In genomic region chr7:124129019-124129418, GRCm38 (mm10) we compare ENCODE assay signal across 9 mouse cellular contexts.
DNase-seq lines count a peak whose midpoint lies in the region; ATAC-seq and TF ChIP-seq lines count a peak whose summit lies in the region.
"Had no signal": no experiment of that assay in that cellular context is flagged by ENCODE, and none has a peak within 500 bp of the region (broad histone marks: within the 10 kb centered on the region; RNA-seq: fewer than 3 reads in every experiment).

No protein-coding gene starts in this region.

- no peak overlapping the region for H3K9ac ChIP-seq in heart, adult 2 months (ENCODE audit: low read depth, low read length)
- H3K9ac ChIP-seq in forebrain, embryonic 14.5 days (ENCODE audit: low read length): no peak overlapping the region
- H3K9ac ChIP-seq: liver, embryonic 15.5 days had no signal

- no peak for TF ChIP-seq EP300 in heart, adult 2 months (IDR thresholded peaks at IDR 0.05; ENCODE audit: insufficient read depth, low read depth, low read length)

- peak; percentile 65; the same call in 1 of the 2 replicates for ATAC-seq in forebrain, embryonic 14.5 days
- peak; percentile 63; the same call in 1 of the 2 replicates for ATAC-seq in megakaryocyte progenitor cell, adult 5-6 weeks (replicated peaks; ENCODE audit: poor library complexity)

- no peaks in the 10 kb centered on the region for H3K27me3 ChIP-seq in heart, adult 2 months (ENCODE audit: control insufficient read depth, insufficient read depth, low read length)
- H3K27me3 ChIP-seq in forebrain, embryonic 14.5 days (replicated peaks; ENCODE audit: control insufficient read depth, insufficient read depth, low read length): no peaks in the 10 kb centered on the region
- H3K27me3 ChIP-seq: liver, embryonic 15.5 days had no signal

- H3K36me3 ChIP-seq in heart, adult 2 months (ENCODE audit: control insufficient read depth, insufficient read depth, low read length): no peaks in the 10 kb centered on the region
- no peaks in the 10 kb centered on the region for H3K36me3 ChIP-seq in forebrain, embryonic 14.5 days (ENCODE audit: control insufficient read depth, insufficient read depth, low read length)
- H3K36me3 ChIP-seq: liver, embryonic 15.5 days had no signal

- TF ChIP-seq CTCF in heart, adult 2 months (IDR thresholded peaks at IDR 0.05): peak; percentile 73

- no peaks in the 10 kb centered on the region for H3K79me2 ChIP-seq in heart, adult 2 months (replicated peaks; ENCODE audit: control insufficient read depth, insufficient read depth, low read length)

- H3K9me3 ChIP-seq in forebrain, embryonic 14.5 days (replicated peaks; ENCODE audit: control insufficient read depth, low read length): no peaks in the 10 kb centered on the region
- H3K9me3 ChIP-seq: liver, embryonic 15.5 days had no signal

- no peak for DNase-seq in heart, adult 2 months
- DNase-seq in heart, adult 11 months: no peak
- peak; percentile 3 for DNase-seq in ovary, postnatal 14 days (ENCODE audit: low spot score)
- no peak for DNase-seq in ovary, adult 18-20 months (ENCODE audit: low spot score)
- DNase-seq in forebrain, embryonic 14.5 days (ENCODE audit: low spot score): peak; percentile 87
- DNase-seq in adrenal gland, adult 8-10 months: no peak
- no peak for DNase-seq in ovary, postnatal 10 days (ENCODE audit: low spot score)

- H3K4me3 ChIP-seq in heart, adult 2 months: no peak overlapping the region
- H3K4me3 ChIP-seq in forebrain, embryonic 14.5 days (ENCODE audit: low read depth, low read length): no peak overlapping the region
- H3K4me3 ChIP-seq: liver, embryonic 15.5 days had no signal

- H3K27ac ChIP-seq in heart, adult 2 months: no peak overlapping the region
- no peak overlapping the region for H3K27ac ChIP-seq in forebrain, embryonic 14.5 days (ENCODE audit: low read depth, low read length)
- H3K27ac ChIP-seq: liver, embryonic 15.5 days had no signal

- TF ChIP-seq POLR2A in heart, adult 2 months (IDR thresholded peaks at IDR 0.05; ENCODE audit: insufficient read depth, low read depth, low read length): no peak

- no peak overlapping the region for H3K4me2 ChIP-seq in forebrain, embryonic 14.5 days (ENCODE audit: low read length)
- H3K4me2 ChIP-seq: liver, embryonic 15.5 days had no signal

- H3K4me1 ChIP-seq in heart, adult 2 months (ENCODE audit: control insufficient read depth, insufficient read depth, low read length): no peaks in the 10 kb centered on the region
- no peaks in the 10 kb centered on the region for H3K4me1 ChIP-seq in forebrain, embryonic 14.5 days (ENCODE audit: control insufficient read depth, insufficient read depth, low read length)
- H3K4me1 ChIP-seq: liver, embryonic 15.5 days had no signal

- intact Hi-C loops in heart, adult 2 months (cut with DNase I): loop anchor here (1.0 to 5.0 kb wide), 2 partner anchors 653 to 1264 kb away; no protein-coding TSS in a partner anchor

- 0% methylated on average over 2 of the region's 2 CpGs for WGBS in heart, adult 2 months
- WGBS in forebrain, embryonic 14.5 days: 3% methylated on average over 2 of the region's 2 CpGs

Comparison
In these comparisons a context has a peak if more than half of its experiments do, and no peak if none do; other contexts are left out.
1. DNase-seq: peak in ovary, postnatal 14 days (single experiment) and forebrain, embryonic 14.5 days (single experiment); none in heart, adult 2 months (0 of 2), heart, adult 11 months (single experiment), ovary, adult 18-20 months (single experiment), adrenal gland, adult 8-10 months (single experiment) and ovary, postnatal 10 days (single experiment).